Mouse (Mus musculus): ENCODE measurements around the gene Nsun2. TPM values are rescaled to one million over a fixed set of nuclear protein-coding genes. Genes with fewer than 3 reads are reported as not detected.

Gene Nsun2
- polyA plus RNA-seq, 1 experiment = 92.2 TPM

GRCm38 (mm10) chr13:69636375-69636774 is 102.8 kb downstream of the Nsun2 start:
- DNase-seq (ENCODE audit: low read depth) = no peak

GRCm38 (mm10) chr13:69636816-69637215 is 103.3 kb downstream of the Nsun2 start:
- DNase-seq (ENCODE audit: low read depth) = no peak

- no peak for DNase-seq (ENCODE audit: low read depth)
These were observed 104.1 kb downstream of the Nsun2 start for GRCm38 (mm10) chr13:69637657-69638056.

- no peak for DNase-seq (ENCODE audit: low read depth)
These were observed 104.6 kb downstream of the Nsun2 start for GRCm38 (mm10) chr13:69638108-69638626.

- no peak for DNase-seq (ENCODE audit: low read depth)
These were observed 105.7 kb downstream of the Nsun2 start for GRCm38 (mm10) chr13:69639251-69639650.

- no peak for DNase-seq (ENCODE audit: low read depth)
These were observed 106.6 kb downstream of the Nsun2 start for GRCm38 (mm10) chr13:69640126-69640525.

GRCm38 (mm10) chr13:69640541-69640940 is 107.0 kb downstream of the Nsun2 start:
- no peak for DNase-seq (ENCODE audit: low read depth)

GRCm38 (mm10) chr13:69641017-69641416 is 107.5 kb downstream of the Nsun2 start:
- DNase-seq (ENCODE audit: low read depth) = no peak

- no peak for DNase-seq (ENCODE audit: low read depth)
These were observed 109.2 kb downstream of the Nsun2 start for GRCm38 (mm10) chr13:69642656-69643216.

- no peak for DNase-seq (ENCODE audit: low read depth)
These were observed 110.4 kb downstream of the Nsun2 start for GRCm38 (mm10) chr13:69643937-69644336.

GRCm38 (mm10) chr13:69644427-69645166 is 111.1 kb downstream of the Nsun2 start:
- DNase-seq (ENCODE audit: low read depth) = peak; percentile 79

- DNase-seq (ENCODE audit: low read depth) = no peak
These were observed 112.3 kb downstream of the Nsun2 start for GRCm38 (mm10) chr13:69645694-69646423.

GRCm38 (mm10) chr13:69646481-69646880 is 112.9 kb downstream of the Nsun2 start:
- DNase-seq (ENCODE audit: low read depth) = no peak

- no peak for DNase-seq (ENCODE audit: low read depth)
These were observed 121.0 kb downstream of the Nsun2 start for GRCm38 (mm10) chr13:69654508-69654907.

GRCm38 (mm10) chr13:69672121-69672520 is 138.6 kb downstream of the Nsun2 start:
- no peak for DNase-seq (ENCODE audit: low read depth)

GRCm38 (mm10) chr13:69672565-69672964 is 139.0 kb downstream of the Nsun2 start:
- DNase-seq (ENCODE audit: low read depth) = no peak

- DNase-seq (ENCODE audit: low read depth) = no peak
These were observed 139.8 kb downstream of the Nsun2 start for GRCm38 (mm10) chr13:69673197-69673920.

GRCm38 (mm10) chr13:69673921-69674618 is 140.5 kb downstream of the Nsun2 start:
- no peak for DNase-seq (ENCODE audit: low read depth)

Data from gonadal fat pad, adult 2 months (tissue).